Mouse (Mus musculus) limb, embryonic 11.5 days (tissue): Measurements from ENCODE around the gene Slc17a5. TPM values are rescaled to one million over a fixed set of nuclear protein-coding genes. Genes with fewer than 3 reads are reported as not detected.

Experiments used
- ATAC-seq: fragments of 200-750 bp; cut with Nextera tagmentation; 2 replicates; pipeline ENCODE4 v1.8.0; 2017; ENCODE audit warnings: low read depth; ENCODE audit not compliant: insufficient number of reproducible peaks, low FRiP score, low TSS enrichment
- DNase-seq: peaks from one replicate; pipeline ENCODE4 v3.0.0-alpha.2; 2015; ENCODE audit warnings: low spot score
- H3K27ac ChIP-seq: fragments of 300-500 bp; sonication (generic); replicated peaks from 2 replicates; pipeline ENCODE4 v1.5.1; 2014; ENCODE audit warnings: low read depth, mild to moderate bottlenecking, low read length
- H3K27me3 ChIP-seq: fragments of 300-500 bp; sonication (generic); 2 replicates; pipeline ENCODE4 v1.6.1; 2014; ENCODE audit warnings: mild to moderate bottlenecking, low read length, mixed read lengths; ENCODE audit not compliant: control insufficient read depth, insufficient read depth
- H3K36me3 ChIP-seq: fragments of 300-500 bp; sonication (generic); 2 replicates; pipeline ENCODE4 v1.6.1; 2014; ENCODE audit warnings: mild to moderate bottlenecking, low read length, moderate library complexity, mixed read lengths; ENCODE audit not compliant: control insufficient read depth, insufficient read depth
- H3K4me1 ChIP-seq: fragments of 300-500 bp; sonication (generic); 2 replicates; pipeline ENCODE4 v1.6.1; 2014; ENCODE audit warnings: low read length, mixed read lengths; ENCODE audit not compliant: control insufficient read depth, insufficient read depth
- H3K4me2 ChIP-seq: fragments of 300-500 bp; sonication (generic); 2 replicates; pipeline ENCODE4 v1.6.1; 2014; ENCODE audit warnings: low read depth, mild to moderate bottlenecking, moderate library complexity; ENCODE audit not compliant: severe bottlenecking
- H3K4me3 ChIP-seq: fragments of 300-500 bp; sonication (generic); 2 replicates; pipeline ENCODE4 v1.5.1; 2014; ENCODE audit warnings: low read depth, low read length
- H3K9ac ChIP-seq: fragments of 300-500 bp; sonication (generic); 2 replicates; pipeline ENCODE4 v1.6.1; 2014; ENCODE audit warnings: mild to moderate bottlenecking, low read length
- H3K9me3 ChIP-seq: fragments of 300-500 bp; sonication (generic); 2 replicates; pipeline ENCODE4 v1.6.1; 2016; ENCODE audit warnings: low read length; ENCODE audit not compliant: control insufficient read depth
- WGBS: fragments of 180-500 bp; shearing (Covaris S2); extraction: QIAGEN DNeasy Blood & Tissue Kit; methylation state at CpG from one replicate; pipeline ENCODE4 v1.1.7; 2014; 5-methylcytosine and 5-hydroxymethylcytosine counted together
- polyA plus RNA-seq: library from polyadenylated mRNA; unstranded; fragments of >200 nt; fragmentation: Nextera tagmentation; extraction: Ambion mirVana; gene quantifications from 2 replicates; pipeline ENCODE4 v1.2.1, GENCODE M21; 2014

Slc17a5 gene
- polyA plus RNA-seq, 1 experiment from 2014 or later, result 14.6 TPM

DNA sequence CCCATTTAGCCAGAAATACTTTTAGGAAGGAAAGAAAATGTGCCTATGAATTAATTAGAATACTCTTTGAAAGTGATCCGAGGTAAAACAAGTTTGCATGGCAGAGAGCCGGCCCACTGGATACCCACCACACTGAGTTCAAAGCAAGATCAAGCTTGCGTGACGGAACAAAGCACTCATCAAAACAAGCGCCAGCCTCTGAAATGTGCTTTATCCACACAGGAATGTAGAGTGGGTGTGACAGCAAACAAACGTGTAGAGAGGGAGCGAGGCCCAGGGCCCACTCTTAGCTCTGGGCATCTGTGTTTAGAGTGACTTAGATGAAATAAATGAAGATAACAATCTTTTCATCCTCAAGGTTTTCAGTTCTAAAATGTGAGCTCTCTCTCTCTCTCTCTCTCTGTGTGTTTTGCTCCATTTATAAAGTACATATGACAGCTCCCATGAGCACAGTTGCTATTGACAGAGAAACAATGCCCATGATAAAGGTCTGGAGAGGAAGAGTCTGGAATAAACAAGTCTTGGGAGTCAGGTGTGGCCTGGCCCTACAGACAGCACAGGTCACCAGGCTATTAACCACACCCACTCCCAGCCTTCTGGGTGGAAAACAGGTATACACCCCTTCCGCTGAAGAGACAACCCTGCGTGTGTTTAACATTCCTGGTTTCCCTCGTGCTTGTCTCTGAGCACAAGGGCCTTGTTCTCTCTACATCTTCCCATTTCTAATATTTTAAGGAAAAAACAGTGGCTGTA lies 8.0 kb downstream of the Slc17a5 start:
- H3K27ac ChIP-seq, result no peak overlapping the region

DNA sequence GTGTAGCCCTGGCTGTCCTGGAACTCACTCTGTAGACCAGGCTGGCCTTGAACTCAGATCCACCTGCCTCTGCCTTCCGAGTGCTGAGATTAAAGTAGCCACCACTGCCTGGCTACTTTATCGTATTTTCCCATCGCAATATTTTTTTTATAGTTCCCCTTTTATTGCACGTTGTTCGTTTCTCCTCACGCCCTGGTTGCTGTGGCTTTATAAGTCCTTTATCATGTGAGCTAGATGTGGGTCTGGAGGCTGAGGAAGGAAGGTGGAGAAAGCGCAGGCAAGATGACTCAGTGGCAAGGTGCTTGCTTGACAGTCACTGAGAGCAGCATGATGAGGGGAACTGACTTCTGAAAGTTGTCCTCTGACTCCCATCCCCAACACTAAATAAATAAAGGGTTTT lies 9.0 kb downstream of the Slc17a5 start:
- 89% methylated on average over 7 of the region's 7 CpGs for WGBS
- H3K4me1 ChIP-seq, result no peaks in the 10 kb centered on the region
- H3K36me3 ChIP-seq, result peaks cover 3% of the 10 kb centered on the region; the same call in 1 of the 2 replicates
- no peak overlapping the region for H3K4me2 ChIP-seq
- no peak overlapping the region for H3K27ac ChIP-seq
- no peak overlapping the region for H3K9ac ChIP-seq
- no peaks in the 10 kb centered on the region for H3K9me3 ChIP-seq
- H3K27me3 ChIP-seq, result no peaks in the 10 kb centered on the region
- DNase-seq (no peak), ATAC-seq (no peak)
- no peak overlapping the region for H3K4me3 ChIP-seq

More for the DNA sequence above, 8.0 kb downstream of the Slc17a5 start:
- Histone ChIP-seq H3K9ac (no peak overlapping the region), H3K36me3 (peaks cover 3% of the 10 kb centered on the region; the same call in 1 of the 2 replicates), H3K9me3 (no peaks in the 10 kb centered on the region), H3K4me2 (no peak overlapping the region), H3K27me3 (no peaks in the 10 kb centered on the region), H3K4me3 (no peak overlapping the region), H3K4me1 (no peaks in the 10 kb centered on the region)
- DNase-seq (no peak), ATAC-seq (no peak)
- 75% methylated on average over 10 of the region's 10 CpGs for whole genome bisulfite sequencing

DNA sequence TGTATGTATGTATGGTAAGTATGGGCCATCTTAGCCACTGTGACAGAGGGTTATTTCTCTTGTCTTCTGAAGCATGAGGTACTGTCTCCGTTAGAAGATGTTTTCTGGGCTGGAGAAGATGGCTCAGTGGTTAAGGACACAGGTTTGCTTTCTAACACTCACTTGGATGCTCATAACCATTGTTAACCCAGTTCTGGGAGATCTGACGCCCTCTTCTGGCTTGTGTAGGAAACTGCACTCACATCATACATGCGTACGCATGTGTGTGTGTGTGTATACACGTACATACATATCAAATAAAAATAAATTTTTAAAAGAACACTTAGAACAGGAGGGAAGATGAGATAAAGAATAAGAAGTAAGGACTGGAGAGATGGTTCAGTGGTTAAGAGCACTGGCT lies 11.4 kb downstream of the Slc17a5 start:
- Histone ChIP-seq H3K27ac (no peak overlapping the region), H3K9ac (no peak overlapping the region), H3K4me2 (no peak overlapping the region), H3K4me1 (no peaks in the 10 kb centered on the region), H3K9me3 (no peaks in the 10 kb centered on the region), H3K36me3 (peaks cover 3% of the 10 kb centered on the region; the same call in 1 of the 2 replicates), H3K27me3 (no peaks in the 10 kb centered on the region), H3K4me3 (no peak overlapping the region)
- 94% methylated on average over 5 of the region's 5 CpGs for WGBS
- no peak for DNase-seq
- no peak for ATAC-seq

DNA sequence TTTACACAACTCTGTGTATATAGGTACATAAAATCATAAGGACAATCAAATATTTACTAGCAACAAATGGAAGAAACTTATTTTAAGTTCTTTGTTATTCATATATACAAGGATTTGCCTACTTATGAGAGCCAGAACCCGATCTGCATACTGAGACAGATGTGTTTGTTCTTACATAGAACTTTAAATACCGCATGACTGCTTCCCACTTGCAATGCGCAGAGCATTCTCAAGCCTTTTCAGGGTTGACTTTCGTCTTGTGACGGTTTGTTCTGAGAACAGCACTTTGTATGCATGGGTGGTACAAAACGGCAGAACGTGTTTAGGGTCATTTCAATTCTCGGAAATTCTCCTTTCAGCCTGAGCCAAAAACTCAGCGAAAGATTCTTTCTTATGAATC lies 17.9 kb downstream of the Slc17a5 start:
- no peaks in the 10 kb centered on the region for H3K36me3 ChIP-seq

DNA sequence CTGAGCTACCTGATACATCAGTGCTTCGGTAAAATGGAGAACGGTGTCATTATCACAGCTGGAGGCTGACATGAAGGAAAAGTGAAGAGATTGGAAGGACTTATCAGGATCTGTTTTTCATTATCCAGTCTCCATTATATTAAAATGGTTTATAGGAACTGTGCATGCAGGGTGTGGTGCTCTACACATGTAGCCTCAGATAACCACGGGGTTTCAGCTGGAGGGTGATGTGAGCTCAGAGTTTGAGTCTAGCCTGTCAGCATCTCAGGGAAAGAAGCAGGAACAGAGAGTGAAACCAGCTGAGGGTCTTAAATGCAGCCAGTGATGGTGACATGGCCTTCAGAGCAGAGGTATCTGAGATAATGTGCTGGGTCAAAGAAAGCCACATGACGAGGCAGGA lies 28.4 kb downstream of the Slc17a5 start:
- Histone ChIP-seq H3K36me3 (no peaks in the 10 kb centered on the region), H3K4me3 (no peak overlapping the region), H3K4me2 (no peak overlapping the region), H3K27ac (no peak overlapping the region), H3K4me1 (no peaks in the 10 kb centered on the region), H3K9ac (no peak overlapping the region), H3K9me3 (no peaks in the 10 kb centered on the region), H3K27me3 (no peaks in the 10 kb centered on the region)
- ATAC-seq (no peak), DNase-seq (no peak)
- WGBS, result 81% methylated on average over 4 of the region's 4 CpGs

More for the DNA sequence above, 17.9 kb downstream of the Slc17a5 start:
- Histone ChIP-seq H3K9ac (no peak overlapping the region), H3K4me3 (no peak overlapping the region), H3K27me3 (no peaks in the 10 kb centered on the region), H3K27ac (no peak overlapping the region), H3K4me2 (no peak overlapping the region), H3K9me3 (no peaks in the 10 kb centered on the region), H3K4me1 (no peaks in the 10 kb centered on the region)
- WGBS, result 98% methylated on average over 9 of the region's 9 CpGs
- DNase-seq (no peak), ATAC-seq (no peak)

DNA sequence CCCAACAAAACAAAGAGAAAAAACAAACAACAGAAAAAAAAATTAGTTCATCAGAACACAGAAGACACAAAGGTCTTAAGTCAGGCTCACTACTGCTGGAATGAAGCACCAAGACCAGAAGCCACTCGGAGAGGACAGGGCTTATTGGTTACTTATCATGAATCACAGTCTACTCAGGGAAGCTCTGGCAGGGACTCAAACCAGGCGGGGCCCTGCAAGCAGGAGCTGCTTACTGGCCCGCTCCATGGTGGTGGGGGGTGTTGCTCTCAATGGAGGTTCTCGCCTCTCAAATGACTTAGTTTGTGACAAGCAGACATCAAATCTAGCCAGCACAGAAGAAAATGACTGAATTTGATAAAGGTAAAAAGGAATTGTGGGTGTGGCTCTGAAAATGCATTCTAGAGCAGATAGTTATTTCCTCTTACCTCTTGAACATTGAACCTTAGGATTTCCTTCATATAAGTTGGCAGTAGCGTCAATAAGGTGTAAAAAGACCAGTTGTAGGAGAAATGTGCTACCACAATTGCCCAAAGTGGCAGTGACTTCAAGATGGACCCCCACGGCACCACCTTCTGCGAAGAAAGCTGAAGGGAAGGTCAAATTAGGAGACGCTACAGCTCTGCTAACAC lies 29.1 kb downstream of the Slc17a5 start:
- H3K9me3 ChIP-seq, result no peaks in the 10 kb centered on the region
- H3K4me2 ChIP-seq, result no peak overlapping the region
- DNase-seq (no peak), ATAC-seq (no peak)
- no peaks in the 10 kb centered on the region for H3K4me1 ChIP-seq
- H3K27me3 ChIP-seq, result no peaks in the 10 kb centered on the region
- no peaks in the 10 kb centered on the region for H3K36me3 ChIP-seq
- no peak overlapping the region for H3K4me3 ChIP-seq
- no peak overlapping the region for H3K27ac ChIP-seq
- WGBS, result 86% methylated on average over 8 of the region's 8 CpGs
- no peak overlapping the region for H3K9ac ChIP-seq

DNA sequence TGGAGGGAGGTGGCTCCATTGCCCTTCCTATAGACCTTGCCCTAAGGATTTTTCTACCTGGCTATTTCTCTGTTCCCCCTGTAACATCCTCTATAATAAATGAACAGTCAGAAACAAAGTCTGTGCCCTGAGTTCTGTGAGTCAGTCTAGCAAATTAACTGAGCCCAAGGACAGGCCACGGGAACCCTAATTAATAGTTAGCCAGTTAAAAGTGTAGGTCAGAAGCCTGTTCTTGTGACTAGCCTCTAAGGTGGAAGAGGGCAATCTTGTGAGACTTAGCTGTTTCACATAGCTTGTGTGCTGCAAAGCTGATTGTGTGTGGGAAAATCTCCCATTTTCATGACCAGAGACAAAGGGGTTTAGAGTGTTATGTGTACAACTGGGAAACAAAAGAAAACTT lies 30.8 kb downstream of the Slc17a5 start:
- no peak overlapping the region for H3K4me3 ChIP-seq

DNA sequence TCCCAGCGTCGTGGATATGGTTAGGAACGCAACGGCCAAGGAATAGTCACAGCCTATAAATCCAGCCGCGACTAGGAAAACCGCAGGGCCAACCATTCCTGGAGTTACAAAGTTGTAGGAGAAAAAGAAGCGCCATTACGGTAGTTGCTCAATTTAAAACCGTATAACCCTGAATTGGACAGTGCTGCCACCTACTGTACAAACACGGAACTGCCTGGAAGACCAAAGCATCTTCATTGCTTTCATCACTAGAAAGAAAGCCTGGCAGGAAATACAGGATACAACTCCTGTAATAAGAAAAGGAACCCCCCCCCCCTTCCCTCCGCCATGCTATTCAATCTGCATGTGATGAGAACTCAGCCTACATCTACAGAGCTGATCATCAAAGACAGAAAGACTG lies 34.9 kb downstream of the Slc17a5 start:
- no peak overlapping the region for H3K9ac ChIP-seq
- H3K9me3 ChIP-seq, result no peaks in the 10 kb centered on the region
- no peak overlapping the region for H3K27ac ChIP-seq
- DNase-seq, result peak; percentile 87
- H3K4me3 ChIP-seq, result no peak overlapping the region
- WGBS, result 50% methylated on average over 12 of the region's 12 CpGs
- no peak overlapping the region for H3K4me2 ChIP-seq
- H3K4me1 ChIP-seq, result no peaks in the 10 kb centered on the region
- no peak for ATAC-seq
- H3K36me3 ChIP-seq, result no peaks in the 10 kb centered on the region
- H3K27me3 ChIP-seq, result no peaks in the 10 kb centered on the region

More for the DNA sequence above, 30.8 kb downstream of the Slc17a5 start:
- Histone ChIP-seq H3K4me2 (no peak overlapping the region), H3K27ac (no peak overlapping the region), H3K9ac (no peak overlapping the region), H3K9me3 (no peaks in the 10 kb centered on the region), H3K27me3 (no peaks in the 10 kb centered on the region), H3K4me1 (no peaks in the 10 kb centered on the region), H3K36me3 (no peaks in the 10 kb centered on the region)
- WGBS, result 74% methylated on average over 1 of the region's 1 CpGs
- DNase-seq, result no peak
- ATAC-seq, result no peak
